Mouse (Mus musculus): Measurements from ENCODE around the gene Grin2a. TPM values are rescaled to one million over a fixed set of nuclear protein-coding genes. Genes with fewer than 3 reads are reported as not detected.

Gene Grin2a
- total RNA-seq, 2 experiments from 2014 or later, result 250 to 257 TPM

- peak in 1 of 2 experiments; percentile 51 for DNase-seq (ENCODE audit: low spot score in 2 of 2)
- intact Hi-C loops (cut with DNase I), result no loop called here
Observed at GRCm38 (mm10) chr16:9602579-9602978, 392.8 kb downstream of the Grin2a start.

- DNase-seq (ENCODE audit: low spot score in 2 of 2), result peak in 1 of 2 experiments; percentile 86
- intact Hi-C loops (cut with DNase I), result loop anchor here (5.0 kb wide), 1 partner anchor 582 kb away; no protein-coding TSS in a partner anchor
Observed at GRCm38 (mm10) chr16:9589176-9589575, 406.2 kb downstream of the Grin2a start.

- intact Hi-C loops (cut with DNase I), result loop anchor here (5.0 kb wide), 1 partner anchor 581 kb away; no protein-coding TSS in a partner anchor
- no peak for DNase-seq (ENCODE audit: low spot score in 2 of 2)
Observed at GRCm38 (mm10) chr16:9588431-9588830, 406.9 kb downstream of the Grin2a start.

DNA sequence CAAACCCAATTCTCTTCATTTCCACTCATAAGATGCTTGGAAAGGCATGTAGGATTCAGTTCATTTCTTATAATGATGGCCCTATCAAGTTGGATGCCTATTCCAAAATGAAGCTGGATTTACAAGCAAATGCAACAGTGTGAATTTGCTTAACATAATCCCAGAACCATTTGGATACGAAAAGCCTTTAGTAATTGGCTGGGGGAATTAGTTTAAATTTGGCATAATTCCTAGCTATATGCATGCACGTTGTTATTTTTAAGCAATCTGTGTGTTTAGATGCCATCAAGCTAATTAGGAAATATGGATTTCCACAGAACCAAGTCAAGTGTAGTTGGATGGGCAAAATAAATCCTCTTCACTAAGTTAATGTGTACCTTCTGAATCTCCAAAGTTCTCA, 411.4 kb downstream of the Grin2a start:
- intact Hi-C loops (cut with DNase I), result no loop called here
- no peak for DNase-seq (ENCODE audit: low spot score in 2 of 2)

GRCm38 (mm10) chr16:9571793-9572192, 423.6 kb downstream of the Grin2a start:
- no peak for DNase-seq (ENCODE audit: low spot score in 2 of 2)
- intact Hi-C loops (cut with DNase I), result no loop called here

DNA sequence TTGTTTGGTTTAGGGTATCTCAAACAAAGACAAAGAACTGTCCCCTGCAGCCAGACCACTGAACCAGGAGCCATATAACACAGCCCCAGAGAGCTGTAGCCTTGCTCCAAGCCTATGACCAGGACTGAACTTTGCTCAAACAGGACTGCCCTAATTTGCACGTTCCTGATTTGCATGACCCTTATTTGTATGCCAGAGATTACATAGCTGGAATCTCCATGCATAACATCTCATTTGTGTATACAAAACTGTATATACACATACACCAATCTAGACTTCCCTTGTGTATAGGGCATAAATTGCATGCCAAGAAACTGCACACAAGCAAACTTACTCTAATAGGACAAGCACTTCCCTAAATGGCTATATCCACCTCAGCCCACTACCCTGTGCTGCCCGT, 428.1 kb downstream of the Grin2a start:
- intact Hi-C loops (cut with DNase I), result no loop called here
- DNase-seq (ENCODE audit: low spot score in 2 of 2), result no peak

DNA sequence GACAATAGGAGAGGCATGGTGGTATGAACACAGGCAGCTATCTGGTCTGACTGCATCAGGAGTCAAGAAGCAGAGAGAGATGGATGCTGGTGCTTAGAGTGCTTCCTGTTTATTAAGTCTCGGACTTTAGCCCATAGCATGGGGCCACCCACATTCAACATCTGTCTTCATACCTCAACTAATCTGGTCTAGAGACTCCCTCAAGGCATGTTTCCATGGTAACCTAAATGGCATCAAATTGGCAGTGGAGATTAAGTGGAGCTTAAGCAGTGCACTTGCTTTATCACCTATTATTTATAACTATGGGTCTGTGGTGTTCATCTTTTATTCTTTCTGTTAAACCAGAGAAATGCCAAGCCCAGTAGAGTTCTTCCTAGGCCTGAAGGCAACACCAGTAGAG, 433.5 kb downstream of the Grin2a start:
- DNase-seq (ENCODE audit: low spot score in 2 of 2), result no peak
- intact Hi-C loops (cut with DNase I), result no loop called here

GRCm38 (mm10) chr16:9535196-9535595, 460.2 kb downstream of the Grin2a start:
- intact Hi-C loops (cut with DNase I), result no loop called here
- no peak for DNase-seq (ENCODE audit: low spot score in 2 of 2)

- intact Hi-C loops (cut with DNase I), result no loop called here
- DNase-seq (ENCODE audit: low spot score in 2 of 2), result peak in 1 of 2 experiments; percentile 24
Observed at GRCm38 (mm10) chr16:9533564-9534332, 461.6 kb downstream of the Grin2a start.

DNA sequence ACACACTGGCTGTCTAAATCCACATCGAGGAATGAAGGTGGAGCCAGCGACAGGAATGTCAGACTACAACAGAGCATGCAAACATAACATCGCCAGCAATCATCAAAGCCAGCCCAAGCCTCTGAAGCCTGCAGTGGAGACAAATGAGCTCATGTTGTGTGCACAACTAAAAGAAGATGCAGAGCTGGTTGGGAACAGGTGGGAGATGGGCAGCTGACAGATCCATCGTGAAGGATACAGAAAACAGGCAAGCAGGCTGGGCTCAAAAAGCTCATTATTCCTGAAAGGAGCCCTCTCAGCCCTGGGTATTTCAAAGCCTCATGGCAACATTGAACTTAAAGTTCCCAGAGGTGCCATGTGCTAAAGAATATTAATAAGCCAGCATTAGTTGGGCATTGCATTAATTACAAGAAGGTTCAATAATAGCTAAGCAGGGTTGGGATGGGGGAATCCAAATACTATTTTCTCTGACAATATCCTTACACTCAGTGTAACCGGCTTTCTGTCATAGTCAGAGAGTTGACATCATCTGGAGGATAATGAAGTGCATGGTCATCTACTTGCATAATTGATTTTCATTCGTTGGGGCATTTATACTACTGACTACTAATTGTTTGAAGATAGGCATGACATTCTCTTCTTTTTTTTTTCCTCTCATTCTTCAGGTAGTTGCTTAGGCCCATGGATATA, 462.4 kb downstream of the Grin2a start:
- no peak for DNase-seq (ENCODE audit: low spot score in 2 of 2)
- intact Hi-C loops (cut with DNase I), result no loop called here

- intact Hi-C loops (cut with DNase I), result no loop called here
- DNase-seq (ENCODE audit: low spot score in 2 of 2), result no peak
Observed at GRCm38 (mm10) chr16:9527214-9527613, 468.1 kb downstream of the Grin2a start.

DNA sequence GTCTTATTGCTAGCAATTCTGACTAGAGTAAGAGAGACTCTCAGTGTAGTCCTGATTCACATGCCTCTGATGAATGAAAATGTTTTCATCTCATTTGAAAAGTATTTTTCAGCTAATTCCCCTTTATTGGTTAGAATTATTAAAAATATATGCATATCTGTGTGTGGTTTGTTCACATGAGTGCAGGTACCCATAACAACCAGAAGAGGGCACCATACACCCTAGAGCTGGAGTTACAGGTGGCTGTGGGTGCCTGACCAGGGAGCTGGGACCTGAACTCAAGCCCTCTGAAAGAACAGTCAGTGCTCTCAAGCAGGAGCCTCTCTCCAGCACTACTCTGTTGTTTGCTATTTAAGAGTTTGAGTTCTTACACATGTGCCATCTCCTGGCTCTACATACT, 472.0 kb downstream of the Grin2a start:
- intact Hi-C loops (cut with DNase I), result no loop called here
- no peak for DNase-seq (ENCODE audit: low spot score in 2 of 2)

Other genes with a start within 250 kb of the Grin2a start
- not detected for gene Rpl39l, start 174.7 kb upstream of the Grin2a start, total RNA-seq (2021)
- not detected for gene Atf7ip2, start 197.2 kb upstream of the Grin2a start, total RNA-seq (2021)

Data from left cerebral cortex, postnatal 25 days (tissue).